Mouse (Mus musculus) CH12.LX (cell line): Measurements from ENCODE around the gene Gkn3. TPM values are rescaled to one million over a fixed set of nuclear protein-coding genes. Genes with fewer than 3 reads are reported as not detected.

Experiments
- DNase-seq: peaks from one replicate; pipeline ENCODE4 v3.0.0-alpha.2; 2013; ENCODE audit errors: extremely low read depth
- H3K27ac ChIP-seq: 2 replicates; pipeline ENCODE4 v1.5.1; 2012; ENCODE audit warnings: low read depth, mild to moderate bottlenecking, control low read depth, moderate library complexity; ENCODE audit not compliant: insufficient read depth
- H3K27me3 ChIP-seq: replicated peaks from 2 replicates; pipeline ENCODE3; 2012; ENCODE audit warnings: inconsistent platforms
- H3K36me3 ChIP-seq, 2 experiments: replicated peaks in 1 of 2; 2 replicates each; pipeline versions ENCODE3 to v1.6.1; 2012; ENCODE audit warnings: inconsistent platforms in 1 of 2, low read length in 1 of 2, mild to moderate bottlenecking in 1 of 2, mixed read lengths in 1 of 2, moderate library complexity in 1 of 2; ENCODE audit not compliant: control insufficient read depth in 1 of 2, insufficient read depth in 1 of 2
- H3K4me1 ChIP-seq, 2 experiments: 2 replicates each; pipeline ENCODE4 v1.6.1; 2012; ENCODE audit warnings: inconsistent platforms in 1 of 2, moderate library complexity in 1 of 2; ENCODE audit not compliant: insufficient read depth in 2 of 2, control insufficient read depth in 1 of 2
- H3K4me2 ChIP-seq: 2 replicates; pipeline ENCODE4 v1.6.1; 2012; ENCODE audit warnings: low read depth, mild to moderate bottlenecking, control low read depth; ENCODE audit not compliant: poor library complexity, insufficient read depth, severe bottlenecking
- H3K4me3 ChIP-seq, 3 experiments: fragments of 150-350 bp in 1 of 3; sonication (generic) in 1 of 3; replicated peaks in 1 of 3; 2 replicates each; pipeline versions ENCODE3 to v1.5.1; 2011 to 2012; ENCODE audit warnings: low read depth in 2 of 3, low read length in 2 of 3, mild to moderate bottlenecking in 2 of 3, moderate library complexity in 2 of 3, control low read depth in 1 of 3, improper control_type of control experiment in 1 of 3, inconsistent platforms in 1 of 3, mixed read lengths in 1 of 3; ENCODE audit not compliant: poor library complexity in 1 of 3
- H3K79me2 ChIP-seq: replicated peaks from 2 replicates; pipeline ENCODE4 v1.6.1; 2012; ENCODE audit warnings: mild to moderate bottlenecking, moderate library complexity; ENCODE audit not compliant: control insufficient read depth, poor library complexity, insufficient read depth, severe bottlenecking; ENCODE audit errors: extremely low read depth
- H3K9ac ChIP-seq: 2 replicates; pipeline ENCODE4 v1.6.1; 2012; ENCODE audit warnings: low read depth, mild to moderate bottlenecking, control low read depth, moderate library complexity; ENCODE audit not compliant: insufficient read depth
- H3K9me3 ChIP-seq: replicated peaks from 2 replicates; pipeline ENCODE3; 2012; ENCODE audit warnings: low read length, inconsistent platforms, mixed read lengths
- BHLHE40 ChIP-seq: IDR thresholded peaks from 2 replicates; pipeline ENCODE4 v1.6.1; 2011; ENCODE audit warnings: mild to moderate bottlenecking, low read depth, low read length, improper control_type of control experiment
- CHD2 ChIP-seq: IDR thresholded peaks from 2 replicates; pipeline ENCODE4 v1.6.1; 2011; ENCODE audit warnings: low read length, improper control_type of control experiment
- ELF1 ChIP-seq: IDR thresholded peaks from 2 replicates; pipeline ENCODE4 v1.6.1; 2014; ENCODE audit warnings: low read depth, mild to moderate bottlenecking, inconsistent platforms, low read length, improper control_type of control experiment
- ETS1 ChIP-seq: conservative IDR thresholded peaks from 2 replicates; pipeline ENCODE4 v1.6.1; 2012; ENCODE audit warnings: low read depth, mild to moderate bottlenecking, inconsistent platforms, low read length, improper control_type of control experiment, moderate library complexity
- HCFC1 ChIP-seq: IDR thresholded peaks from 2 replicates; pipeline ENCODE4 v1.6.1; 2012; ENCODE audit warnings: low read depth, mild to moderate bottlenecking, inconsistent platforms, low read length, improper control_type of control experiment
- JUND ChIP-seq: conservative IDR thresholded peaks from 2 replicates; pipeline ENCODE4 v1.6.1; 2011; ENCODE audit warnings: low read depth, low read length, improper control_type of control experiment
- MAFK ChIP-seq: IDR thresholded peaks from 2 replicates; pipeline ENCODE4 v1.6.1; 2011; ENCODE audit warnings: low read length, improper control_type of control experiment; ENCODE audit not compliant: insufficient replicate concordance
- MAX ChIP-seq: IDR thresholded peaks from 2 replicates; pipeline ENCODE4 v1.6.1; 2011; ENCODE audit warnings: low read length, improper control_type of control experiment
- MEF2A ChIP-seq: IDR thresholded peaks from 2 replicates; pipeline ENCODE4 v1.6.1; 2014; ENCODE audit warnings: low read depth, mild to moderate bottlenecking, inconsistent platforms, low read length, improper control_type of control experiment, borderline replicate concordance
- MXI1 ChIP-seq: IDR thresholded peaks from 2 replicates; pipeline ENCODE4 v1.6.1; 2011; ENCODE audit warnings: mild to moderate bottlenecking, low read depth, low read length, improper control_type of control experiment
- NRF1 ChIP-seq: IDR thresholded peaks from 2 replicates; pipeline ENCODE4 v1.6.1; 2014; ENCODE audit warnings: low read depth, mild to moderate bottlenecking, inconsistent platforms, low read length, improper control_type of control experiment, moderate library complexity
- PAX5 ChIP-seq: IDR thresholded peaks from 2 replicates; pipeline ENCODE4 v1.6.1; 2012; ENCODE audit warnings: low read length, inconsistent platforms, mixed read lengths
- POLR2A ChIP-seq: IDR thresholded peaks from 2 replicates; pipeline ENCODE4 v1.6.1; 2011; ENCODE audit warnings: low read depth, mild to moderate bottlenecking, improper control_type of control experiment, low read length
- RAD21 ChIP-seq: IDR thresholded peaks from 2 replicates; pipeline ENCODE4 v1.6.1; 2011; ENCODE audit warnings: low read depth, mild to moderate bottlenecking, low read length, improper control_type of control experiment, moderate library complexity
- RCOR1 ChIP-seq: conservative IDR thresholded peaks from 2 replicates; pipeline ENCODE4 v1.6.1; 2012; ENCODE audit warnings: low read depth, mild to moderate bottlenecking, inconsistent platforms, low read length, improper control_type of control experiment
- TBP ChIP-seq: conservative IDR thresholded peaks from 2 replicates; pipeline ENCODE4 v1.6.1; 2011; ENCODE audit warnings: low read depth, low read length, improper control_type of control experiment
- USF2 ChIP-seq: conservative IDR thresholded peaks from 2 replicates; pipeline ENCODE4 v1.6.1; 2011; ENCODE audit warnings: low read depth, low read length, improper control_type of control experiment
- ZKSCAN1 ChIP-seq: IDR thresholded peaks from 2 replicates; pipeline ENCODE4 v1.6.1; 2012; ENCODE audit warnings: low read depth, inconsistent platforms, low read length, improper control_type of control experiment, borderline replicate concordance
- ZMIZ1 ChIP-seq: IDR thresholded peaks from 2 replicates; pipeline ENCODE4 v1.6.1; 2012; ENCODE audit warnings: low read depth, mild to moderate bottlenecking, inconsistent platforms, low read length, improper control_type of control experiment
- dilution Hi-C: fragments of 300-500 bp; cut with MboI; formaldehyde crosslinking; loops from 2 replicates; pipeline ENCODE4 v1.14.3; 2020; ENCODE audit warnings: low sequenced_read_pairs; ENCODE audit not compliant: extremely low pct_unique_long_range_greater_than_20kb, extremely low pct_ligation_motif_present
- in situ Hi-C: fragments of 300-500 bp; cut with MboI; formaldehyde crosslinking; loops from 3 replicates; pipeline ENCODE4 v1.14.3; 2019; ENCODE audit warnings: low sequenced_read_pairs, low pct_ligation_motif_present, low pct_unique_long_range_greater_than_20kb, mixed read lengths
- polyA plus RNA-seq: library from polyadenylated mRNA; unstranded; fragments of >175 nt; gene quantifications from 2 replicates; pipeline ENCODE4 v1.2.1, GENCODE M21; 2012; ENCODE audit warnings: low read depth; ENCODE audit not compliant: insufficient read length
- total RNA-seq, 2 experiments: library from RNA; depleted of rRNA; stranded (reverse); fragments of 300-350 nt in 1 of 2; fragments of >200 nt in 1 of 2; gene quantifications; 2 replicates each; pipeline ENCODE4 v1.2.3; 2012 to 2014

Gene Gkn3
- total and polyA plus RNA-seq, 3 experiments, result not detected

DNA sequence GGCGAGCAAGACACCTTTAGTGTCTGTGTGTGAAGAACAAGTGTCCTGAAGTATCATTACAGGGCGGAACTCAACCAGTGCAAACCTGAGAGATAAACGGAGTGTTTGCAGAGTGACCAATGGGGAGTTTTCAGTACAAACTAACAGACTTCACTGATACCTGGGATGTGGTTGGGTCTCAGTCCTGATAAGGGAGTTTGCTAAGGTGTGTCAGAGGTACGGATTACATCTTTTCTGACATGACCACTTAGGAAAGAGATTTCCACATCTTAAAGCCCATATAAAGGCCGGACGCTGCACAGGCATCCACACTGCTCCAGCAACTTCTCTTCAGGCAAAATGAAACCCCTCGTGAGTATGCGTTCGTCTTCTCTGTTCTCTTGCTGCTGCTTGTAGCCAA lies 15.7 kb downstream of the Gkn3 start, which contains the start of gene Gkn2:
Gkn2 (plus strand) TSS at position 301 of the 400 bp plus-strand sequence.
- TF ChIP-seq RAD21, result no peak
- no peak for TF ChIP-seq MXI1
- no peak for TF ChIP-seq MEF2A
- TF ChIP-seq ELF1, result no peak
- no peak for TF ChIP-seq TBP
- no peak for TF ChIP-seq MAX
- no peak for TF ChIP-seq BHLHE40
- TF ChIP-seq RCOR1, result no peak

GRCm38 (mm10) chr6:87369223-87369622 lies 19.5 kb downstream of the Gkn3 start:
- no peak overlapping the region for H3K27ac ChIP-seq
- in situ Hi-C loops, result no loop called here
- H3K4me2 ChIP-seq, result no peak overlapping the region
- H3K36me3 ChIP-seq, result no peaks in the 10 kb centered on the region
- no peak overlapping the region for H3K4me3 ChIP-seq
- dilution Hi-C loops, result no loop called here
- peaks cover 3 to 7% of the 10 kb centered on the region in 2 experiments; a peak in 3 of 4 replicates for H3K4me1 ChIP-seq
- no peak overlapping the region for H3K9ac ChIP-seq
- TF ChIP-seq CHD2 (no peak), USF2 (no peak), PAX5 (no peak), MXI1 (no peak), ZKSCAN1 (no peak), ETS1 (no peak), HCFC1 (no peak), MAFK (no peak), JUND (no peak), NRF1 (no peak), RCOR1 (no peak), POLR2A (no peak), ZMIZ1 (no peak)
- DNase-seq, result no peak
- peaks cover 3% of the 10 kb centered on the region for H3K27me3 ChIP-seq
- H3K9me3 ChIP-seq, result no peaks in the 10 kb centered on the region
- no peaks in the 10 kb centered on the region for H3K79me2 ChIP-seq

More for the DNA sequence above, 15.7 kb downstream of the Gkn3 start, which contains the start of gene Gkn2:
- in situ Hi-C loops, result no loop called here
- Histone ChIP-seq H3K9ac (no peak within 1 kb of the TSS), H3K4me2 (no peak within 1 kb of the TSS), H3K9me3 (no peaks in the 10 kb centered on the region), H3K79me2 (no peaks in the 10 kb centered on the region), H3K4me1 (peaks cover 3 to 11% of the 10 kb centered on the region in 2 experiments), H3K4me3 (no peak within 1 kb of the TSS), H3K27me3 (no peaks in the 10 kb centered on the region), H3K27ac (no peak within 1 kb of the TSS), H3K36me3 (no peaks in the 10 kb centered on the region)
- dilution Hi-C loops, result no loop called here
- DNase-seq, result no peak
